Mouse (Mus musculus): ENCODE data around the gene Gabrr2. TPM values are rescaled to one million over a fixed set of nuclear protein-coding genes. Genes with fewer than 3 reads are reported as not detected.

The Gabrr2 gene
- polyA plus RNA-seq (2016; fragmentation: Nextera tagmentation; extraction: Ambion mirVana) = 0.55 and 0.80 TPM in 2 replicates

DNA sequence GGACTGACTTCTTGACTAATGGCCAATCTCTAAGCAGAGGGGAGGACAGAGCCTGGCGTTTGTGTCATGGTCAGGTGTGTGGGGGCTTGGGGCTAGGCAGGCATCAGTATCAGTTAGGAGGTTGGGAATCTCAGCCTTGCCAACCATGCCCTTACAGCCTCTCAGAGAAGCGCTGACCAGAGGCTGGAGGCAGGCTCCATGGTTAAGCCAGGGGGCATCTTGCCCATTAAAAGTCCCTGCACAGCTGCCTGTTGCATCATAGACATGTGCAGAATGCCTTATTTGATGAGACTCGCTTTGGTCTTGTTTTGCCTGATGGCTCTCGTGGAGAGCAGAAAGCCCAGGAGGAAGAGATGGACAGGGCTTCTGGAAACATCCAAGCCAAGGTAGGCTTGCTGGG, at the start of gene Gabrr2:
Gene Gabrr2, plus strand, starts transcription at position 19 of the 400 bp plus-strand sequence.
- Histone ChIP-seq H3K4me2 (replicated peaks) (no peak within 1 kb of the TSS), H3K4me3 (no peak within 1 kb of the TSS), H3K9me3 (no peaks in the 10 kb centered on the region), H3K4me1 (peaks cover 3% of the 10 kb centered on the region; the same call in 1 of the 2 replicates), H3K27me3 (no peaks in the 10 kb centered on the region), H3K27ac (replicated peaks) (no peak within 1 kb of the TSS), H3K9ac (replicated peaks) (no peak within 1 kb of the TSS), H3K36me3 (no peaks in the 10 kb centered on the region)
- WGBS = 89% methylated on average over 4 of the region's 4 CpGs
- ATAC-seq (ENCODE audit: low FRiP score, low read depth) = no peak

GRCm38 (mm10) chr4:33018361-33018999, 44.3 kb upstream of the Gabrr2 start:
- Histone ChIP-seq H3K4me1 (no peaks in the 10 kb centered on the region), H3K27me3 (no peaks in the 10 kb centered on the region), H3K36me3 (peaks cover 34% of the 10 kb centered on the region), H3K9ac (replicated peaks) (no peak overlapping the region), H3K4me3 (no peak overlapping the region), H3K4me2 (replicated peaks) (no peak overlapping the region), H3K9me3 (no peaks in the 10 kb centered on the region), H3K27ac (replicated peaks) (no peak overlapping the region)
- peak; percentile 75 for ATAC-seq (ENCODE audit: low FRiP score, low read depth)
- 60% methylated on average over 9 of the region's 9 CpGs for WGBS

DNA sequence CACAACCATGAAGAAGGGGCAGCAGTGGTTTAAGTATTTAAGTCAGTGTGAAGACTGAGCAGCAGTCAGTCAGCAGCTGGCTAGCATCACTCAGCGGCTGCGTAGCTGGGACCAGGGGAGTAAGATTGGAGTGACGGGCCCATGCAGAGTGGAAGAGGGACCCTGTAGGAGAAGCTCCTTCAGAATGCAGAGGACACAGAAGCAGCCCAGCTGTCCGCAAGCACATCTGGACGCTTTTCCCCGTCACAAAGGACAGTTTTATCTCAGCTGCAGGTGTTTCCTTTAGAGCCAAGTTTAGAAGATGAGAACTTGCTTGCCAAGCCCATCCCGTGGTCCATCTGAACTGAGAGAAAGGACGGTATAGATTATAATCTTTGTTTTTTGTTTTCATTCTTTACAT, 38.4 kb upstream of the Gabrr2 start:
- Histone ChIP-seq H3K4me2 (replicated peaks) (no peak overlapping the region), H3K9ac (replicated peaks) (no peak overlapping the region), H3K9me3 (no peaks in the 10 kb centered on the region), H3K36me3 (peaks cover 13% of the 10 kb centered on the region), H3K27ac (replicated peaks) (no peak overlapping the region), H3K4me3 (no peak overlapping the region), H3K4me1 (no peaks in the 10 kb centered on the region), H3K27me3 (no peaks in the 10 kb centered on the region)
- ATAC-seq (ENCODE audit: low FRiP score, low read depth) = no peak
- WGBS = 79% methylated on average over 8 of the region's 8 CpGs

DNA sequence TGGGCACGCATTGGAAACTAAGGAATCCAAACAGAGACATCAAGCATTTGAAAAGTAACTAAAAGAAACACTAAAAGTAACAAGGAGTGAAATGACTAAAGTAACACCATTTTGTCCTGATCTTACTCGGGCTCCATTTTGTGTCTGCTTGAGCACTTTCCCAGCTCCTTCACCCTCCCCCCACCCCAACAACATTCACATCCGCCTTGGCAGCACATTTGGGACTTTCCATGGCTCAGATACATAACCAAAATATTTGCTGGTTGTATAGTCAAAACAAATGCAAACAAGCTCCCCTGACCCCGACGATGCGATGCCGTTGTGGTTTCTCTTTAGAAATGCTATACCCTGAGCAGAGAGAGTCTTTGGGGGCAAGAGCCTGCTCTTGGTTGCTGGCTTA, 33.7 kb upstream of the Gabrr2 start:
- WGBS = 91% methylated on average over 7 of the region's 7 CpGs
- Histone ChIP-seq H3K36me3 (no peaks in the 10 kb centered on the region), H3K27ac (replicated peaks) (no peak overlapping the region), H3K4me3 (no peak overlapping the region), H3K9ac (replicated peaks) (no peak overlapping the region), H3K4me1 (peaks cover 23% of the 10 kb centered on the region), H3K9me3 (no peaks in the 10 kb centered on the region), H3K4me2 (replicated peaks) (no peak overlapping the region), H3K27me3 (no peaks in the 10 kb centered on the region)
- no peak for ATAC-seq (ENCODE audit: low FRiP score, low read depth)

DNA sequence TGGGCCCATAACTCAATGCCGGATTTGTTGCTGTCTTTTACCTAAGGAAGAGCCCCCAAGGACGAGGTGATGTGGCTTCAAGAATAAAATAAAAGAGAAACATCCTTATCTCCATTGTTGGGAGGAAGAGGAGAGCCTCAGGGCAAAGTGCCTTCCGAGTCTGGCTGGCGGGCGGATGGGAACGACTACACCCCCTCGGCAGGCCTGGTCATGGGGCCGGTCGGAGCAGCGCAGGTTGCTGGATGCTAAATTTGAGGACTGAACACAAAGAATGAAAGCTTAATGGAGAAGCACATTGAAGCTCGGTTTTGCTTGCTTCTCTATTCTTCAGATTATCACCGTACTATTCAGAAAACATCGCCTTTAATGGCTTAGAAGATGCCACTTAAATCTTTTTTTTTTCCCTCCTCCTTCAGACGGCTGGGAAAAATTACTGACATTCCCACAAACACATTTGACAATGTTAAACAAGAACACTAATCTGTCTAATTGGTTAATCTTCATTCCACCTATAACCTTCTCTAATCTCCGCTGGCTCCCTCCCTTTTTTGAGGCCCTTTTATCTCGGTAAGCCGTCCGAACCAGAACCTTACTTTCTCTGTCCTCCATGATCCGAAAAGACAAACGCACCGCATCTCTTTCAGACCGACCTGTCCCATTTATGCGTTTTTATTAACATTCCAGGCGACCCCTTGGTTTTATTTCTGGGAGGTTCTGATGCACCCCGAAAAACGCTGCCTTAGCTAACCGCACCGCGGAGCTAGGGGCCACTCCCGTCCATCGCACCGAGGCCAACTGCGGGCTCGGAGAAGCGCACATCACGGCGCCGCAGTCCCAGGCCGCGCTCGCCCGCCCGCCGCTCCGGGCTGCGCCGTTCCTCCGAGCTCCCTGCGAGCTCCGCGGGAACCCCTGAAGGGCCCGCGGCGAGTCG, 32.3 kb upstream of the Gabrr2 start:
- Histone ChIP-seq H3K9me3 (0 out of 2 replicates have a peak, but pooled peaks cover 5% of the 10 kb centered on the region), H3K4me3 (peak overlapping the region; percentile 56), H3K27ac (replicated peaks) (peak overlapping the region; percentile 92), H3K27me3 (no peaks in the 10 kb centered on the region), H3K36me3 (peaks cover 10% of the 10 kb centered on the region; the same call in 1 of the 2 replicates), H3K4me1 (peaks cover 23% of the 10 kb centered on the region), H3K9ac (replicated peaks) (peak overlapping the region; percentile 80), H3K4me2 (replicated peaks) (peak overlapping the region; percentile 64)
- under 1% methylated on average over 55 of the region's 55 CpGs for WGBS
- peak; percentile 78 for ATAC-seq (ENCODE audit: low FRiP score, low read depth)

GRCm38 (mm10) chr4:33031195-33031960, 31.4 kb upstream of the Gabrr2 start, which contains the start of gene Ube2j1:
TSS of gene Ube2j1 (plus strand) at chr4:33031416.
- H3K36me3 ChIP-seq = peaks cover 15% of the 10 kb centered on the region; the same call in 1 of the 2 replicates
- peaks cover 23% of the 10 kb centered on the region for H3K4me1 ChIP-seq
- WGBS = 0% methylated on average over 97 of the region's 123 CpGs
- peak; percentile 98 for ATAC-seq (ENCODE audit: low FRiP score, low read depth)
- peak within 1 kb of the TSS; percentile 56 for H3K4me3 ChIP-seq
- peak within 1 kb of the TSS; percentile 64 for H3K4me2 ChIP-seq (replicated peaks)
- peak within 1 kb of the TSS; percentile 80 for H3K9ac ChIP-seq (replicated peaks)
- 0 out of 2 replicates have a peak, but pooled peaks cover 5% of the 10 kb centered on the region for H3K9me3 ChIP-seq
- no peaks in the 10 kb centered on the region for H3K27me3 ChIP-seq
- H3K27ac ChIP-seq (replicated peaks) = peak within 1 kb of the TSS; percentile 92

DNA sequence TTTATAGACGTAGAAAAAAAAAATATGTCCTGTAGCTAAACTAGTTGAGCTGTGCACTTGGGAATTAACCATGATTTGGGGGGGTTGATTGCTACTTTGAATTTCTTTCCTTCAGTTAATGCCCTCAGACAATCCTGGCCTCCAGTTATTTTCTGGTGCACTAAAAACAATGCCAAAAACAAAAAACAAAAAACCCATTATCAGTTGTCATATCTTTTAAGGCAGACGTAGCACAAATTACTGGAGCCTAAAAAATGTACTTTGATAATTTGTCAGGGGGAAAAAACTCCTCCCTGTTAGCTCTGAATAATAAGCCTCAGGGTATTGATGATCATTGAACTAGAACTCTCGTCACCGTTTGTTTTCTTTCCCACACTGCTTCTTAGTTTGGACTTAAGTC, 30.8 kb upstream of the Gabrr2 start:
- no peak for ATAC-seq (ENCODE audit: low FRiP score, low read depth)
- peak overlapping the region; percentile 64 for H3K4me2 ChIP-seq (replicated peaks)
- peak overlapping the region; percentile 80 for H3K9ac ChIP-seq (replicated peaks)
- peak overlapping the region; percentile 92; the same call in 1 of the 2 replicates for H3K27ac ChIP-seq (replicated peaks)
- H3K27me3 ChIP-seq = no peaks in the 10 kb centered on the region
- H3K4me1 ChIP-seq = peaks cover 23% of the 10 kb centered on the region
- 0 out of 2 replicates have a peak, but pooled peaks cover 5% of the 10 kb centered on the region for H3K9me3 ChIP-seq
- H3K4me3 ChIP-seq = peak overlapping the region; percentile 56
- H3K36me3 ChIP-seq = peaks cover 20% of the 10 kb centered on the region
- 6% methylated on average over 4 of the region's 4 CpGs for WGBS

DNA sequence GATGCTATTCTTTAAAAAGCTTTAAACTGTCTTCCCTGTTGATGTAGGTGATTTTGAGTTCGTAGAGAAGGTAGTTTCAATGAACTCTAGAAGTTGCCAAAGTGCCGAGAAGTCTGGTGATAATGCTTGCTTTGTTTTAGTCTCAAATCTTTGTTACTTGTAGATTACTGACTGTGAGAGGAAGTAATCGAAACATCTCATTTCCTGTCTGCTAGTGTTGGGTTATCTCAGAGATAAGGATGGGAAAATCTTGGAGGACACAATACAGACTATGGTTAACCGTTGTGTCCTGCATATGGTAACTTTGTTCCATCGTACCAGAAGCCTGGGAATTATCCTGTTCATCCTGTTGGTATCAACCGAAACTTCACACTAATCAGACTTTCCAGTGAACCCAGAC, 29.3 kb upstream of the Gabrr2 start:
- Histone ChIP-seq H3K4me1 (peaks cover 23% of the 10 kb centered on the region), H3K4me2 (replicated peaks) (no peak overlapping the region; the same call in 1 of the 2 replicates), H3K27me3 (no peaks in the 10 kb centered on the region), H3K4me3 (no peak overlapping the region), H3K36me3 (peaks cover 25% of the 10 kb centered on the region), H3K27ac (replicated peaks) (no peak overlapping the region), H3K9me3 (0 out of 2 replicates have a peak, but pooled peaks cover 5% of the 10 kb centered on the region), H3K9ac (replicated peaks) (no peak overlapping the region)
- ATAC-seq (ENCODE audit: low FRiP score, low read depth) = no peak
- WGBS = 90% methylated on average over 6 of the region's 6 CpGs

DNA sequence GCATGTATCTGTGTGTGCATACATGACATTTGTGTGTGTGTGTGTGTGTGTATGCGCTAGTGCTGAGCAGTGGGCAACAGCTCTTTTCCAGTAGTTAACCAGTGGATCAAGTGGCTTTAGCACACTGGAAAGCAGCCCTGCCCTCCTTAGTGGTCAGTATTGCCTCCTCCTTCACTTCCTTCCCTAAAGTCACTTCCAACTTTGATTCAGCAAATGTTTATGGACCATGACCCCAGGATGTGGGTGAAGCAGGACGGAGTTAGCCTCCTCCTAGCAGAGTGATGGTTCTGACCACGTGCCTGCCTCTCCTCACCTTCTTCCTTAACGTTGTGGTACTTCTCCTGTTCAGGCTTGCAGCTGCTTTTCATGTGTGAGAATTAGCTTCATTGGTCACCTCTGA, 23.0 kb upstream of the Gabrr2 start:
- H3K36me3 ChIP-seq = peaks cover 77% of the 10 kb centered on the region
- ATAC-seq (ENCODE audit: low FRiP score, low read depth) = no peak
- H3K27me3 ChIP-seq = no peaks in the 10 kb centered on the region
- H3K4me3 ChIP-seq = no peak overlapping the region
- no peak overlapping the region for H3K4me2 ChIP-seq (replicated peaks)
- 92% methylated on average over 4 of the region's 4 CpGs for WGBS
- no peaks in the 10 kb centered on the region for H3K4me1 ChIP-seq
- 0 out of 2 replicates have a peak, but pooled peaks cover 5% of the 10 kb centered on the region for H3K9me3 ChIP-seq
- no peak overlapping the region for H3K27ac ChIP-seq (replicated peaks)
- no peak overlapping the region for H3K9ac ChIP-seq (replicated peaks)

DNA sequence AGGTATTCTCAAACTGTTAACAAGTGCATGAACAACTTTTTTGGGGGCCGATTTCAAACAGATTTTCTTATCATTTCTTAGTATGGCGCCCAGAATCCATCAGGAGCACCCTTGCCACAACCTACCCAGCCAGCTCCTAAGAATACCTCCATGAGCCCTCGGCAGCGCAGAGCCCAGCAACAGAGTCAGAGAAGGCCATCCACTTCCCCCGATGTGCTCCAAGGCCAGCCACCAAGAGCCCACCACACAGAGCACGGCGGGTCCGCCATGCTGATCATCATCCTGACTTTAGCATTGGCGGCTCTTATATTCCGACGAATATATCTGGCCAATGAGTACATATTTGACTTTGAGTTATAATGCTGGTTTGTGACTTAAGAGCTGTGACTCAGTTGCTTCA, 13.2 kb upstream of the Gabrr2 start:
- no peak for ATAC-seq (ENCODE audit: low FRiP score, low read depth)
- WGBS = 97% methylated on average over 11 of the region's 11 CpGs
- Histone ChIP-seq H3K36me3 (peaks cover 61% of the 10 kb centered on the region), H3K9me3 (no peaks in the 10 kb centered on the region), H3K9ac (replicated peaks) (no peak overlapping the region), H3K4me2 (replicated peaks) (no peak overlapping the region), H3K4me1 (no peaks in the 10 kb centered on the region), H3K27ac (replicated peaks) (no peak overlapping the region), H3K27me3 (no peaks in the 10 kb centered on the region), H3K4me3 (no peak overlapping the region)

DNA sequence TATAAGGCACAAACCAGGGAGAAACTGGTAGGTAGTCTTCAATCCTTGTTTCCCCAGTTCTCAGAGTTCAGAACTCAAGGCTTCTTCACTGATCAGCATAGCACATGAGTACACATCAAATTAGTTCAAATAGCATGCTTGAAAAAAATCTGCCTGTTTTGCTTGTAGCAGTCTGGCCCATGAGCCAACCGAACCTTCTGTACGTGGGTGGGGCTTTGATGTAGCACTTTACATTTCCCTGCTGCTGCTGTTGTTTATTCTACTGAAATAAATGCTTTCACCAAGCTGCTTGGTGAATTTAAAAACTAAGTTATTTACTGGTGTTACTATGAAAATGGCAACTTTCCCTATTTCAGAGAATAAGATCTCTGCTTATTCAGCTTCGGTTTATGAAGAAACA, 10.7 kb upstream of the Gabrr2 start:
- no peak overlapping the region for H3K4me3 ChIP-seq
- 95% methylated on average over 3 of the region's 3 CpGs for WGBS
- no peaks in the 10 kb centered on the region for H3K4me1 ChIP-seq
- no peak for ATAC-seq (ENCODE audit: low FRiP score, low read depth)
- H3K4me2 ChIP-seq (replicated peaks) = no peak overlapping the region
- H3K27me3 ChIP-seq = no peaks in the 10 kb centered on the region
- H3K9me3 ChIP-seq = no peaks in the 10 kb centered on the region
- H3K27ac ChIP-seq (replicated peaks) = no peak overlapping the region
- no peak overlapping the region for H3K9ac ChIP-seq (replicated peaks)
- peaks cover 37% of the 10 kb centered on the region for H3K36me3 ChIP-seq
